Mouse (Mus musculus) brain, embryonic 14.5 days (tissue): Measurements from ENCODE around the gene Tmcc3.

ENCODE experiments used
- CTCF ChIP-seq: fragments of 200-500 bp; IDR thresholded peaks from 2 replicates; pipeline ENCODE4 v1.5.1; 2012; ENCODE audit warnings: inconsistent platforms, mild to moderate bottlenecking, moderate library complexity, borderline replicate concordance; ENCODE audit not compliant: insufficient read depth, insufficient read length; ENCODE audit errors: extremely low read depth
- POLR2A ChIP-seq: fragments of 200-500 bp; IDR thresholded peaks from 2 replicates; pipeline ENCODE4 v1.6.1; 2012; ENCODE audit warnings: mild to moderate bottlenecking, inconsistent platforms, borderline replicate concordance; ENCODE audit not compliant: poor library complexity, insufficient read depth, insufficient read length, severe bottlenecking; ENCODE audit errors: extremely low read depth

DNA sequence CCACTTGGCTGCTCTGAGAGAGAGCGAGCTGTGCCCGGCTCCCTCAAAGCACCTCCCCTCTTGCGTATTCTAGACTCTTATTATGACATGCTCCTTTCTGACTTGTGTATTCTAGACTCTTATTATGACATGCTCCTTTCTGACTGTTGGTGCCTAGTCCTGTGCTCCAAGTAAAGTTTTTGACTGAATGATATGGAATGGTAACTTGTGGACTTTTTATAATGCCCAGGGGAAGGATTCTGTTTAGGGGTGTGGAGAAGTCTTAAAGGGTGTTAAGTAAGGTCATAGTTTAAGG lies 209.3 kb downstream of the Tmcc3 start:
- TF ChIP-seq CTCF (no peak), POLR2A (no peak)
